Mouse (Mus musculus) mesoderm, embryonic 11.5 days (tissue): Measurements from ENCODE around the gene Gm7102.
"Not testable (repeated sequence)": the region's sequence is repeated elsewhere in the genome, so short reads cannot be mapped to it uniquely, and the experiment has no call there.

Source experiments
- DNase-seq: peaks from one replicate; pipeline ENCODE4 v3.0.0-alpha.2; 2012; ENCODE audit warnings: low read depth, low spot score

Gene Gm7102

GRCm38 (mm10) chr19:61175756-61176324 is at the start of gene Gm7102:
Gm7102 (minus strand) TSS chr19:61176309.
- DNase-seq = peak; percentile 13

- no peak for DNase-seq
Measured at GRCm38 (mm10) chr19:61224678-61225525, 48.8 kb upstream of the Gm7102 start.

- DNase-seq = no peak
Measured at GRCm38 (mm10) chr19:61223706-61224328, 47.7 kb upstream of the Gm7102 start.

- not testable (repeated sequence) for DNase-seq
Measured at GRCm38 (mm10) chr19:61207506-61207905, 31.4 kb upstream of the Gm7102 start.

GRCm38 (mm10) chr19:61199836-61200235 is 23.7 kb upstream of the Gm7102 start:
- no peak for DNase-seq

- peak; percentile 89 for DNase-seq
Measured at GRCm38 (mm10) chr19:61199316-61199715, 23.2 kb upstream of the Gm7102 start.

- not testable (repeated sequence) for DNase-seq
Measured at GRCm38 (mm10) chr19:61183590-61183989, 7.5 kb upstream of the Gm7102 start, which contains the start of gene Gm6020. Gm6020 (plus strand) TSS chr19:61183890.

GRCm38 (mm10) chr19:61151701-61152420 is 24.2 kb downstream of the Gm7102 start:
- DNase-seq = no peak

GRCm38 (mm10) chr19:61151372-61151700 is 24.8 kb downstream of the Gm7102 start:
- no peak for DNase-seq

GRCm38 (mm10) chr19:61141299-61141698 is 34.8 kb downstream of the Gm7102 start:
- no peak for DNase-seq

GRCm38 (mm10) chr19:61140342-61141206 is 35.5 kb downstream of the Gm7102 start, which contains the start of gene Zfp950:
Zfp950 (minus strand) TSS chr19:61140840.
- peak; percentile 91 for DNase-seq

GRCm38 (mm10) chr19:61138655-61139054 is 37.5 kb downstream of the Gm7102 start:
- DNase-seq = no peak

GRCm38 (mm10) chr19:61131096-61131495 is 45.0 kb downstream of the Gm7102 start:
- no peak for DNase-seq
